Mouse (Mus musculus): ENCODE measurements at regions not wholly inside any gene's neighbourhood (a gene's known extent, or its start where the extent isn't known, plus 50 kb on each side); places are given as distances from the start of the nearest gene placed in this dataset.
A peak's percentile ranks its signal among the peaks of the same experiment; 100 is the strongest.

- no peak for DNase-seq
Measured at GRCm38 (mm10) chr4:37566226-37566625, 614.7 kb upstream of the Lingo2 start.

GRCm38 (mm10) chr4:37560209-37560608 is 608.7 kb upstream of the Lingo2 start:
- DNase-seq: peak in 1 of 2 experiments; percentile 3

GRCm38 (mm10) chr4:37546001-37546400 is 594.5 kb upstream of the Lingo2 start:
- DNase-seq: no peak

- no peak for DNase-seq
Measured at GRCm38 (mm10) chr4:37507732-37508131, 556.2 kb upstream of the Lingo2 start.
